Mouse (Mus musculus) layer of hippocampus, adult 9-11 months (tissue): Measurements from ENCODE around the gene Tcf21.

Source experiments
- DNase-seq: peaks from one replicate; pipeline ENCODE4 v3.0.0; 2022

Gene Tcf21

GRCm38 (mm10) chr10:22814771-22815170 is 5.2 kb downstream of the Tcf21 start:
- DNase-seq: no peak

- DNase-seq: no peak
Measured at GRCm38 (mm10) chr10:22814294-22814693, 5.7 kb downstream of the Tcf21 start.

DNA sequence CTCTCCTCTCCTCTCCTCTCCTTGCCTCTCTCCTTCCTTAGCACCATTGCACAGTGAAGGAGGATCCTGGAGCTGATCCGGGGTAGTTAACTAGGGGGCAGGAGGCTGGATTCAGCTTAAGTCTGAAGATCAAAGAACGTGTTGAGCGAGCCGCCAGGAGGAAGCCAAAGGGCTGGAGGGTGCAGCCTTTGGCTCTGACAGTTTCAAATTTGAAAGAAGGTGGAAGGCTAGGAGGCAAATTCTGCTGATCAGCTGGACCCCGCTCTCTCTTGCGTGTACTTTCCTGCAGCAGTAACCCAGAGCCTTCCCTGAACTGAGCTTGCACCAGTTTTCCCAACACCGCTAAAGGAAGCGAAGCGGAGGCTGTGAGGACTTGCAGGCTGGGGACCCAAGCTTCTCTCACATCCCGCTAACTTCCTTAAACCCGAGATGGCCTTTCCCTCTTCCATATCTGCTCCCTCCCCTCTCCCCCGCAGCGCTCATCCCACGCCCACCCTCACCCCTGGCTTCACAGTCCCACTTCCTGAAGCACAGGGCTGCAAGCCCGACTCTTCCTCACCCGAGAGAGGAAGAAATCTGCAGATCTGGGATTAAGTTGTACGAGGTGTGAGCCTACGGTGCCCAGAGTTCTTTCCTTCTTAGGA is 6.5 kb downstream of the Tcf21 start:
- no peak for DNase-seq

DNA sequence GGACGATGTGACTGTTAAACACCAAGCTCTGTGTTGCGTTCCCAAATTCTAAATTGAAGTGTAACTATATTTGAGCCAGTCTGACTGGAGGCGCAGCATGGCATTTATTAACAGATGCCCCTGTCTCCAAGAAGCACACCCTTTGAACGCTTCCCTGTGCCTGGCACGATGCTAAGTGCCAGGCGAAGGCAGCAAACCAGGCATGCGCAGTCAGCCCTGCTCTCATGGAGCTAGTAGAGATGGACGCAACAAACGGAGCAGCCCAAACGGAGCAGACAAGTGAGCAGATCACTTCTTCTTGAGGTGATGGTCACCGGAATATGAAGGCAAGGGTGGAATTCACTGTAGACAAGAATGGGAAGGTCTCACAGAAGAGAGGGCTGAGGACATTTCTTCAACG is 8.1 kb downstream of the Tcf21 start:
- DNase-seq: no peak

- DNase-seq: no peak
Measured at GRCm38 (mm10) chr10:22782684-22783083, 37.3 kb downstream of the Tcf21 start.

- DNase-seq: no peak
Measured at GRCm38 (mm10) chr10:22781466-22781865, 38.5 kb downstream of the Tcf21 start.

DNA sequence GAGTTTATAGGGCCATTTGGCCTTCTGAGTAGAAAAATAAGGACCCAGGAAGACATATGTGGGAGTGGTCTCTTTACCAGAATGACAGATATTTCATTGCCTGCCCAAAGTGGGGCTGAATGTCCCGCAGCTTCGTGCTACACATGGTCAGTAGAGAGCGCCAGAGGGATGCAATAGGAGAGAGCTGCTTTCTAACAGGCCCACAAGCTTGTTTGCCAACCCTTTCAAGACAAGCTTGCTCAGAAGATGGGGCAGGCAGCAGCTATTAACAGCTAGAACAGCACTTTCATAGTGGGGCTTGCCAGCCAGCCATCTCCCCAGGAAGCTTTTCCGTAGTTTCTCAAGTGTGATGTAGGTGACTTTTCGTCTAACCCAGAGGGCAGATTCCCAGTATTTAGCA is 42.0 kb downstream of the Tcf21 start:
- no peak for DNase-seq

GRCm38 (mm10) chr10:22776007-22776698 is 43.8 kb downstream of the Tcf21 start:
- DNase-seq: peak; percentile 27

DNA sequence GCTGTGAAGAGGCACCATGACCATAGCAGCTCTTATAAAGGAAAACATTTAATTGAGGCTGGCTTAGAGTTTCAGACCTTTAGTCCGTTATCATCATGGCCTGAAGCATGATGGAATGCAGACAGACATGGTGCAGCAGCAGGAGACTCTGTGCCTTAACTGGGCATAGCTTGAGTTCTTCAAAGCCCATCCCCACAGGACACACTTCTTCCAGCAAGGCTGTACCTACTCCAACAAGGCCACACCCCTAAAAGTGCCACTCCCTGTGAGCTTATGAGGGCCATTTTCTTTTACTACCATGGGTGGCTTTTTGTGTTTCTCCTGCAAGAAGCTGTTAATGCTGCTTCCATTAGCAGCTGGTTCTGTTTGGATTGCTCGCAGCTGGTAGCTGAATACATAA is 44.5 kb downstream of the Tcf21 start:
- DNase-seq: no peak

DNA sequence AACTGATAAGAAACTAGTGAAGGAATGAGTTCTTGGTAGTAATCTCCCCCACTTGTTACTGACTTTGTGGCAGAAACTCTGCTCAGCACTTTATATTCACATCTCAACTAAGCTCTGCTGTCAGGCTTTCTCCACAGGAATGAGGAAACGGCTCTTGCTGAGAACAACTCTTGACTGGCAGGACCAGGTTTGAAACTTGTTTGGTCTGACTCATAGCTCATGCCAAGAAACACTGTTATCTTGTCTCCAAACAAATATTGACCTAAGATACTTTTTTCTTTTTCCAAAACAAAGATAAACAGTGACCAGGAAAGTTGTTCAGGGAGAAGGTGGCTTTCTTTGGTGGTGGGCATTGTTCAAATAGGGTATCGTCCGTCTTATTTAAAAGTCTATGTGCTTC is 45.3 kb downstream of the Tcf21 start:
- no peak for DNase-seq
